Mouse (Mus musculus): Measurements from ENCODE around the gene Bicc1. TPM values are rescaled to one million over a fixed set of nuclear protein-coding genes. Genes with fewer than 3 reads are reported as not detected.

Gene Bicc1
- total RNA-seq, 2 experiments from 2014 or later, result 10.2 to 10.8 TPM

DNA sequence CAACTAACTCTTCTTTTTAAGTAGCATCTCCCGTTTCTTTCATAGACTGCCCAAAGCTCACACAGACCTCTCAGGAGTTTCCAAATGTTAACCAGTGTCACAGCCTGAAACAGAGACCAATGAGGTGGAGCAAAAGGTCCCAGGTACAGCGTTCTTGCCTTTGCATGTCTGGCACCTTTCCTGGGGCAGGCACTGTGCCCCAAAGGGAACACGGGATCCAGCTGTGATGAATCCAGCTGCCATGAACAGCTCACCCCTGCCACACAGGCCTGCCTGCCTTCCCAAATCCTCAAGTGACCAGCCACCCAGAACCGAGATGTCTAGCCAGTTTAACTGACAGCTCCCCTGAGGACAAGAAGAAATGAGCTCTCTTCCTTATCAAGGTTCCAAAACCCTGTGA, 36.1 kb downstream of the Bicc1 start:
- no peak for DNase-seq (ENCODE audit: low spot score in 2 of 2)

DNA sequence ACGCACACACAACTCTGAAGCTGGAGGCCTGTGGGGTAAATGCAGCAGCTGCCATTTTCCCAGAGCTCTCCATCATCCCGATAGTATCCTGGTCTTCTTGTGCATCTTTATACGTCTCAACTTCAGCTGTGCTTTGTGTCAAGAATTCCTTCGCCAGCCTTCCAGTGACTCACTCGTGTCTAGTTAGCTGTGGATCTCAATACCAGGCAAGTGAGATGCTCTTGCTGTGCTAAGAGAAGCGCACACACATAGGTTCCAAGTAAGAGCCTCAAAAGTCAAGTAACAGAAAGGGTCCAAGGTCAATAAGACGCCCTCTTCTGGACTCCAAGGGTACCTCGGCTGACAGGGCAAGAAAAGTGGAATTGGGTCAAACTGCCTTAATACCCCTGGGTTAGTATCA, 37.0 kb downstream of the Bicc1 start:
- no peak for DNase-seq (ENCODE audit: low spot score in 2 of 2)

DNA sequence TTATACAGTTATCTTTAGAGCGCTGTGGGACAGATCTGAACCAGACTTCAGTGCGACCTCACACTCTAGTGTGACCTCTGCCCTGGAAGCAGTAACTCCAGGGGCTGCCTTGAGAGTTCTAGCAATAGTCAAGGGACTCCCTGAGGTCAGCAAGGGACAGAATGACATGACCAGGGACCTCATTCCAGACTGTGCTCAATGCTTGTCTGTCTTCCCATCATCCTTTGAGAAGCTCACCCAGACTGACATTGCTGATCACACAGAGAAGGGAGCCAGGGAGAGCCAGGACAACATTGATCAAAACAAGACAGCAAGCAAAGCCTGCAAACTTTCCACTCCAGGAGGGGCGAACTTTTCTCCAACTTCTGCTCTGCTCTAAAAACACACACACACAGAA, 38.7 kb downstream of the Bicc1 start:
- DNase-seq (ENCODE audit: low spot score in 2 of 2), result no peak

DNA sequence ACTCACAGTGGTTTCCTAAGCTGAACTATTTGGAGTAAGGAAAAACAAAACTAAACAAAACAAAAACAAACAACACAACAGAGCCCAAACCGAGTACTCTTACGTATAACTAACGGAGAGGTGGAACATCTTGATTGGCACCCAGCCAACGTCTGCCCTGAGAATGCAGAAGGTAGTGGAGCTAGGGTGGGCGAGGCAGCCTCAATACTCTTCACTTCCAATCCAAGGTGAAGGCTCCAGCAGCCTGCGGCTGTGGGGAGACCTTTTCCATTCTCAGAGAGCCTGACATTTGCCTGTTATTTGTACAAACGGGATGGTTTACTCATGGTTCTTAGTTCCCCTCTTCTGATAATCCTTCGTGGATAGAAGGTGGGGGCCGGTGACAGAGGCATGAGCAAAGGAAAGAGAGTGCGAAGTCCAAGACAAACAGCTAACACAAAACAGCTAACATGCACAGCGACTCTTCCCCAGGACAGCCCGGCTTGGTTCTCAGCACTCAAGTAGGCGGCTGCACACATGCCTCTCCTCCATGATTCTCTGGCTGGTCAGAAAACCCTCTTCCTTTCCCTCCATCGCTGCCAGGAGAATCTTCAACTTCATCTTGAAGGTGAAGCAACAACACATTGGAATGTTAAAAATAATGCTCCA, 39.3 kb downstream of the Bicc1 start:
- no peak for DNase-seq (ENCODE audit: low spot score in 2 of 2)

DNA sequence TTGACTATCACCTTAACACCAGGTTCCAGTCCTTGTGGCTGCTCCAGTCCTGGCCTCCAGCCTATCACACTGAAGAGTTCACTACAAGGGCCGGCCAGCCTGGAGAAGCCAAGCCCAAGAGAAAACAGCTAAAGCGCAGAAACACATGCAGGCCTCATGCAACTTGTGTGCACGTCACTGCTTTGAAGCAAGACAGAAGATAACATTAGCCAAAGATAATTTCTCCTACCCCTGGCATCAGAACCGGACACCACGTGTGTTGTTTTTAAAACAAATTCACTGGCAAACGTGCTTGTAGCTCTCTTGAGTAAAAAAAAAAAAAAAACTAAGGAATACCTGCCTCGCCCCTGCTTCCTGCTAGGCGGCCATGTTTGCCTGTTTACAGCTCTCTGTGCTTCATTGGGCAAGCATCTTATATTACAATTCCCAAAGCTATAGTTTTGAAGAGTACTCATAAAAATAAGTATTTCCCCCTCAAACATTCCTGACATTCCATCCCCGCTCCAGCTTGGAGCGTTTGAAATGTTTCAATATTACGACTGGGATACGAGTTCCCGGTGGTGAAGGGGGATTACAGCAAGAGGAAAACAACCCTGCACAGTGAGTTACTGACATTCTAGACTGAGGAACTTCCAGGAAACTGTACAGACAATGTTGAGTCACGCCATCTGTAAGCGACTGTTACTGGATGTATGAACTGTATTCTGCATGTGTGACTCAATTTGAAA, 40.2 kb downstream of the Bicc1 start:
- DNase-seq (ENCODE audit: low spot score in 2 of 2), result no peak

DNA sequence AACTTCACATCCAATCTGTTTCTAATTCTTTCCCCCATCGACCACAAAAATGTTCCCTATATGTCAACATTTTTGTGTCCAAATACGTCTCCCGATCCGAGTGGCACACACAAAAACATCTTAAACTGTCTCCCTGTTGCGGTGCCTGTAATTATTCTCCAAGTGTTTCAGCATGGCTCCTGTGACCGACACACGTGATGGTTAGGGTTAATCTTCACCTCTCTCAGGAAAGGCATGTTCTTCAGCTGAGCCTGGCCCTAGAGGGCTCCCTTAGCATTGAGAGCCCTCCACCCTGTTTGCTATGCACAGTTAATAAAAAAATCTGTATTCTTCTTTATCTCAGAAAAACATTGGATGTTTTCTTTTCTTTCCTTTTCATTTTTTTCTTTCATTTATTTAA, 41.7 kb downstream of the Bicc1 start:
- DNase-seq (ENCODE audit: low spot score in 2 of 2), result no peak

DNA sequence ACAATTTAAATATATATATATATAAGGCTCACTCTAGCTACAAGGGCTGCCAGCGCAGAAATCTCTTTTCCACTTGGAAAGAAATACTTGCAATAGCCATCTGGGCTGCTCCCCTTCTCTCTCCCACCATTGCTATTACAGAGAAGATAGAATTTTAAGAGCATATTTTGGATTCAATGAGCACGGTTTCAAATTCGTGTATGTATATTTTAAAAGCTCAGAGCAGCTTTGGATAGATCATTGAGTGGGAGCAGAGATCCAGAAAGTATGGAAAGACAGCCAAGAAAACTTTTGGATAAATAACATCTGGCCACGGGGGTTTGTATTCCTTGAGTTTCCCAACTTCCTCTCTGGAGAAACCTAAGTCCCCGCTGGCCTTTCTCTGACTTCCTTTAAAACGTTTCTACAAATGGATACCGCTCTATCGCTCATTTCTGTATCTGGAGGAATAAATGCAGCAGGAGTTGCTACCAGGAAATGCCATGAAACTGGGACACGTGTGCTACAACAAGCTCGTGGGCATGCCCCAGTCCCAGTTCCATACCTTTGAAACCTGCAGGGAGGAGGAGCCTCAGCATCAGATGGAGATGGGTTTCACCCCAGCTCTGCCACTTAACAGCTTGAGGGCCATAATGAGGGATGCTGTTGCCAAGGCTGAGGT, 45.1 kb downstream of the Bicc1 start:
- no peak for DNase-seq (ENCODE audit: low spot score in 2 of 2)

DNA sequence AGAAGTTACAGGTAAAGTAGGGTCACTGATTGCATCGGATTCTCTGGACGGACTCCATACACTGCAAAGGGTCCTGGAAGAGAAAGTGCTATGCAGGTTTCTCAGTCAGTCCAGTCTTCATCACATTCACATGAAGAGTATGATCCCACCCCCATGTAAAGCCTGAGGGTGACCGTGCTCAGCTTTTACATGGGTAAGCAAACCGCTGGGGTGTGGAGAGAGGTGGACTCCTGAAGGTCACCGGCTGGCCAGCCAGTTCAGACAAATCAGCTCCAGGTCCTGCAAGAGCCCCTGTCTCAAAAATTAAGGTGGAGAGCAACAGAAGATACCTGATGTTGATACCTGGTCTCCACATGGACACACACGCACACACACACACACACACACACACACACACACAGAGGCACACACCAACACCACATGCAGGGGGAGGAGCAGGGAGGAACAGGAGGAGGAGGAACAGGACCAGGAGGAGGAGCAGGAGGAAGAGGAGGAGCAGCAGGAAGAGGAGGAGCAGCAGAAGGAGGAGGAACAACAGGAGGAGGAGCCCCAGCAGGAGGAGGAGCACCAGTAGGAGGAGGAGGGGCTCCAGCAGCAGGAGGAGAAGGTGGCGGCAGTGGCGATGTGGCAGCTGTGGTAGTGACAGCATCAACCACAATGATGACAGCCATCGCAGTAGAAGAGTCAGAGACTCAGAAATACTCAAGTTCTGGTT, 52.9 kb downstream of the Bicc1 start:
- no peak for DNase-seq (ENCODE audit: low spot score in 2 of 2)

DNA sequence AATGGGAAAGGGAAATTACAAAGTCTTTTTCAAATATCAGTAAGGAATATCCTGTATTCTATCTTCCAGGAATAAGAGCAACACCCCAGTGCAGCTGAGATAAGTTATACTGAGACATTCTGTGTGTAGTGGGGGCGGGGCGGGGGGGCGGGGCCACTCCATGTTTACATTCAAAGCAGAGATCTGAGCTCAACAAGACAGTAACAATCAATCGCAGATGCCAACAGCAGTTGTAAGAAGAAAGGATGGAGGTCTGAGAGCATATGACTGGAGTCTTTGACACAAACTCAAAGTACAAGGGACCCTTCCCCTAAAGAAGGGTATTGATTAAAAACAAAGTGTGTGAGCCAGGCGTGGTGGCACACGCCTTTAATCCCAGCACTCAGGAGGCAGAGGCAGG, 54.7 kb downstream of the Bicc1 start:
- DNase-seq (ENCODE audit: low spot score in 2 of 2), result no peak

DNA sequence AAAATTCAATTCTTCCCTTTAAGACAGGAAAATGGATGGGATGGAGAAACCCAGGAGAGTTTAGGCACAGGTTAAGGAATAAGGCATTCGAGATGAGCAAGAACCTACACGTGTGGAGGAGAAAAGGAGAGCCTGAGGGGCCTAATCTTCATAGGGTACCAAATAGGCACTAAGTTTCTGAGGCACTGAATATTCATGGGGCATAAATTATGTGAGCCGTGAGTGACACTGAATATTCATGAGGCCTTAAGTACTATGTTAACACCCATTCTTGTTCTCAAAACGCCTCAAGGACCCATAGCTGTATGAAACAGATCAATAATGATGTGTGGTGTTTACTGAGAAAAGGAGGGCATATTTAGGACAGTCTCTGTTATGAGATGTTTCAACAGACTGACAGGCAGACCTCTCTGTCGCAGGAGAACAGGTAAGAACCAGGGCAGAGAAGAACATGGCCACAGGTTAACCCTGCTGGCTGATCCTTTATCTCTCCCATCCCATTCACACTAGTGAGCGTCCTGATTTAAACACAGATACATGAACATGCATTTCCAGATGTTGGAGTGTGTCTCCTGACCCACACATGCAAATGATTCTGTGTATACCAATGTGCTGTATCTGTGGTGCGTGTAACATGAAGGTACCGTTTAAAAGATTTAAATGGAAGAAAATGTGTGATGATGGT, 58.5 kb downstream of the Bicc1 start:
- DNase-seq (ENCODE audit: low spot score in 2 of 2), result no peak

DNA sequence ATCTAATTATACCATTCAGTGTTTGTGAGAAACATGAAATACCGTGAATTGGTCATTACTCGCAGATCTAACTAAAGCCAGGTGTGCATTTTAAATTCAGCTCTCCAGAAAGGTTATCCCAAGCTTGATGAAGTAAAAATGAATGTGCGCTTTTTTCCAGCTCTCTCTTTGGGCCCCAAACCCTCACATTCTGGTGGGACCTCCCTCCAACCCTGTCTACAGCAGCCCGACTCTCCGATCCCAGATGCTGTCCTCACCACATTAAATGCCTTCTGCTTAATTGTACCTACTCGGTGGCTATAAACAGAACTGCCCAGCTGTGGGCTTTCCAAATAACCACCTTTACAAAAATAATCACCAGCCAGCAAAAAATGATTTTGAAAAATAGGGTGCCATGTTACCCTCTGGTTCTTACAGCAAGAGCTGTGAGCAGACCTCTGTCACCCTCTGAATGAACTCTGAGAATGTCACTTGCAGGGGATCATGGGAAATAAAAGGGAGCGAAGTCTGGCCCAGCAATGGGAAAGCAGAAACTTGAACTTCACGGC, 64.7 kb downstream of the Bicc1 start:
- DNase-seq (ENCODE audit: low spot score in 2 of 2), result no peak

DNA sequence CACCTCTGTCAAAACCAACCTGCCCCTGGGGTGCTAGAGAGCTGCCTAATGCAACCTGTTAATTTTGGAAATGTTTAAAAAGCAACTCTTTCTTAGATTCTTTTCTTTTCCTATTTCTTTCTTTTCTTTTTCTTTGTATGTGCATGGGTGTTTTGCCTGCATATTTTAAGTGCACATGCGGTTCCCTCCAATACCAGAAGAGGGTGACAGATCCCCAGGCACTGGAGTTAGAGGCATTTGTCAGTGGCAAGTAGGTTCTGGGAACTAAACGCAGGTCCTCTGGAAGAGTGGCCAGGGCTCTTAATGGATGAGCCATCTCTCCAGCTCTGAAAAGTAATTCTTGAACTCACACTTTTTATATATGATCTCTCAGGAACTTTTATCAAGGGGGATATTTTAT, 66.2 kb downstream of the Bicc1 start:
- DNase-seq (ENCODE audit: low spot score in 2 of 2), result no peak

DNA sequence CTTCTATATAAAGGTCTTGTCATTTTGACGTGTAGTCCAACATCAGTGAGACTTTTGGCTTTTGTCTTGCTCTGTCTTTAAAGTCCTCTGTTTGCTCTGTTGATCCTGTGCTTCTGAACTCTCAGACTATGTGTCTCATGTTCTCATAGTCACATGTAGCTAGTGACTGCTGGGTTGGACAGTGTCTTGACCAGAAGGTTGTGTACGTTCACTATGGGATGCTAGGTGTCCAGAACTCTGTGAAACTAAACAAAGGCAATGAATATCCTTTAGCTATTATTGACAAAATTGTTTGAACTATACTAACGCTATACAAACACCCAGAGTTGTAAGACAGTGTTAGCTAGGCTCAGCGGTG, 72.2 kb downstream of the Bicc1 start:
- DNase-seq (ENCODE audit: low spot score in 2 of 2), result no peak

DNA sequence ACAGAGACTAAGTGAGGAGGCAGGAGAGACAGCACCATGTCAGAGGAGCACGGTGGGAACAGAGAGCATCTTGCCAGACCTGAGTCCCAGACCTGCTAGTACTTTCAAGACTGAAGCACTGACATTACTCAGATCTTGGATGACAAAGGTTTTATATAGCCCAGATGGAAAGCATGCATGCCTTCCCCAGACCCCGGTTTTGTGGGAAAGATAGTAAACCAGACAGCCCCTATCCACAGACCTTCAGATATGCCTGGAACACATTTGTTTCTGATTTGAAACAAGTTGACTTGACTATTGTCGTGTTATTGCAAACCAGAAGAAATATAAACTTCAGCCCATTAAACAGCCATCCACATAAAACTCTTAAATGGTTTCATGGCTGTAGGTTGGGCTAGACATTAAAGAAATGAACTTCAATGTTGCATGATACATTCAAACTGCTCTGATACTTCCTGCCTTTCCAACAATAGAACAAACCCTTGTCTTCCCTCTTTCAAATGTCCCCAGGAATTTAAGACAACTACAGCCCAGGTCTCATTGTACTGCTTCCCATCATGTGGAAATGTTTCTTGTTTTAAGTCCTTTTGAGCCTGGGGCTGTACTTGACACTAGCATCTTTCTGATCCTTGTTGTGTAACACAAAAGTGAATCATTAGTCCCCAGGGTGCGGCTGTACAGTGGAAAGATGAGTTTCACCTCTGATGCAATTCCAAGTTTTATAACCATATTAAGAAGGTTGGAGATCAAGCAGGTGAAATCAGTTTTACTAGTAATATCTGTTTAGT, 72.7 kb downstream of the Bicc1 start:
- no peak for DNase-seq (ENCODE audit: low spot score in 2 of 2)

DNA sequence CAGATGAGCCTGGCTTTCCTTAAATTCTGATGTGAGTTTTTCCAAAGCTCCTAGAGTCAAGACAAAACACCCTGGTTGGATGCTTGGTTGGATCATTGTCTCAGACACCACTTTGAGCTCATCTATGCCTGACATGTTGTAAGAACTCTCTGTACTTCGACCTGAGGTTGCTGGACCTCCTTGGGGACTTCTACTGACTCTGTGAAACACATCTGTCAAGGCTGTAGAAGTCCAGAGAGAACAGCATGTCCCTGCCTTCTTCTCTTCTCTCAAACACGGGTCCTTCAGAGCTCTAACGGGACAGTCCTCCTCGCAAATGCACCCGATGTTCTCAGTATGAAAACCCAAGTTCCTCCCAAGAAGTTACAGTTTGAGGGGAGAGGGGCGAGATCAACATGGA, 76.5 kb downstream of the Bicc1 start:
- no peak for DNase-seq (ENCODE audit: low spot score in 2 of 2)

DNA sequence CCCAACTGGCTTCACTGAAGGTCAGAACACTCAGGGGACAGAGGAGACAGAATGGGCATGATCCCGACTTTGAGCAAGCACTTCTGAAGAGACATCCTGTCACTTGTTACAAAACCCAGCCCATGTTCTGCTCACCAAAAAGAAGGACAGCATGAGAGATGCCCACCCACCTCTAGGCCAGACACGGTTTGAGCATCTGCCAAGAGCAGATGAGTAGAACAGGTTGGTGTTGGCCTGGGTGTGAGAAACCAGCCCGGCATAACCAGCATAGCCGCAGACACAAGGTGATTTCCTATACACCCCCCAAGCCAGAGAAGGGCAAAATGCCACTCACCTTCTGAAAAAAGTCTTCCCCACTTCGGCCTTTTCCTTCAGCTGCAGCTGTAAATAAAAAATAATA, 80.6 kb downstream of the Bicc1 start:
- DNase-seq (ENCODE audit: low spot score in 2 of 2), result no peak

DNA sequence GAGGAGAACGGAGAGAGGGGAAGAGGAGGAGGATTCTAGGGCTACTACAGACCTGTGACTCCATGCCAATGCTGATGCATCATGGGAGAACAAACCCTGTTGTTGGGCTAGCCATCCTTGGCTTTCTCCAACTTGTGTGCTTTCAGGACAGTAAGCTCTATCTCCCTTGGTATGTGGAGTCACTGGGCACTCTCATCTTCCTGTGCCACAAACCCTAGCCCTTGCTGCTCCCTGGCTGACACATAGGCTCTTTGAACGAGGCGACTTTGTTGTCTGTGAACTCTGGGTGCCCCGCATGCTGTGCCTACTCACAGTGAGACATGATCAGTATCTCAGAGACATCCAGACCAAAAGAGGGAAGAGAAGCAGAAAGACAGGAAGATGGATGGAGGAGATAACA, 94.5 kb downstream of the Bicc1 start:
- no peak for DNase-seq (ENCODE audit: low spot score in 2 of 2)

DNA sequence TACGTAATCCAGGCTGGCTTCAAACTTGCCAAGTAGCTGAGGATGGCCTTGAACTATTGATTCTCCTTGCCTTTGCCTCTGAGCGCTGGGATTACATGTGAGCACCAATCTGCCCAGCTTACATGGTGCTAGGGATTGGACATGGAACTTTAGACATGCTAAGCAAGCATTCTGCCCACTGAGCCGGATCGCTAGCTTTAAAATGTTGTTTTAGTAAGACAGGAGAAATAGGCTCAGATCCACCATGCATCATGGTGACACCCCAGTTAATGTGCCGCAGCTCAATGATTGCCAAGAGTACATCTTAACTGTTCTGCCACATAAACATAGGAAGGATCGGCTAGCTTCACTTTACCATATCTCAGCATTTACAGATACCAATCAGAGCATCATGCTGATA, 94.9 kb downstream of the Bicc1 start:
- DNase-seq (ENCODE audit: low spot score in 2 of 2), result no peak

DNA sequence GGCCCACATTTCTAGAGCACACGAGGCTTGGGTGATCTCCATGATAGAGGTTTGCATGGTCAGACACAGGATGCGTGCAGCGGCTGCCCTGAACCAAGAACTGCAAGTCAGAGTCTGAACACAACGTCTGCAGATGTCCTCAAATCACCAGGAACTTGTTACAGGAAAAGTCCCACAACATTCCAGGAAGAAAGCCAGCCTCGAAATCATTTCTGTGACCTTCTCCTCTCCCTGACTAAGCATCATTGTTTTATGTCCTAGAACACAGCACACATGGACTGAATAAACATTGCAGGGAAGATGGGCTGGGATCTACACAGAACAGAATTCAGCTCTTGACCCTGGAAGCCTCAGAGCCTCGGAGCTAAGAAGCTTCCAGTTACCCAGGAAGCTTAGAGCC, 97.3 kb downstream of the Bicc1 start:
- DNase-seq (ENCODE audit: low spot score in 2 of 2), result no peak

DNA sequence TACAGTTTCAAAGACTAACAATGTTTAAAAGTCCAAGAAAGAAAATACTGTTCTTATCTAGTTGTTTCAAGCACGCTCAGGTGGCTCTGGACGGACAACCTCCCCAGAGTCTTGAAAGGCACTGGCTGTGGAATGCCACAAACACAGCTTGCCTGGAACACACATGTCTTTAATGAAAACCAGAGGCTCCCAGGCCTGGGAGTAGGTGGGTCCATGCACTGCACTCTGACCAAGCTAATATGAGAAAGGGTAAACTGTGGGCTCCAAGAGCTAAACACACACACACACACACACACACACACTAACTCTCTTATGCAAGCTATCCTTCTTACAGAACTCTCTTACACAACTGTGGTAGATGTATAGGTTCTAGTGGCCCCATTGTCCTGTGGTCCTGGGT, 99.2 kb downstream of the Bicc1 start:
- DNase-seq (ENCODE audit: low spot score in 2 of 2), result no peak

All from adrenal gland, adult 18-20 months (tissue).